Mouse (Mus musculus) G1E (cell line): ENCODE data around the gene Setd5. TPM values are rescaled to one million over a fixed set of nuclear protein-coding genes. Genes with fewer than 3 reads are reported as not detected.

Experiments
- ATAC-seq: 2 replicates; pipeline ENCODE4 v1.8.0; 2016; ENCODE audit warnings: mild to moderate bottlenecking; ENCODE audit not compliant: insufficient number of reproducible peaks, poor library complexity, low FRiP score, severe bottlenecking; ENCODE audit errors: extremely low read depth
- DNase-seq: peaks from one replicate; pipeline ENCODE4 v3.0.0; 2012; ENCODE audit warnings: low spot score
- H3K27me3 ChIP-seq: 2 replicates; pipeline ENCODE4 v1.6.1; 2012; ENCODE audit warnings: mild to moderate bottlenecking, low read length, inconsistent platforms; ENCODE audit not compliant: insufficient read depth
- H3K36me3 ChIP-seq: replicated peaks from 2 replicates; pipeline ENCODE3; 2012; ENCODE audit warnings: mild to moderate bottlenecking, inconsistent platforms
- H3K4me1 ChIP-seq: 2 replicates; pipeline ENCODE4 v1.6.1; 2012; ENCODE audit warnings: low read depth, low read length, inconsistent platforms, mixed read lengths; ENCODE audit not compliant: insufficient read depth
- H3K4me3 ChIP-seq: 2 replicates; pipeline ENCODE4 v1.5.1; 2012; ENCODE audit warnings: low read depth, mild to moderate bottlenecking, inconsistent platforms, low read length, moderate library complexity, mixed read lengths
- H3K9me3 ChIP-seq: replicated peaks from 2 replicates; pipeline ENCODE4 v1.6.1; 2012; ENCODE audit warnings: inconsistent platforms
- CTCF ChIP-seq: IDR thresholded peaks from 2 replicates; pipeline ENCODE4 v1.5.1; 2012; ENCODE audit warnings: low read depth, low read length, inconsistent platforms, mixed read lengths
- GATA1 ChIP-seq: IDR thresholded peaks from 2 replicates; pipeline ENCODE4 v1.6.1; 2012; ENCODE audit warnings: borderline replicate concordance, low read length, inconsistent platforms, mixed read lengths
- GATA2 ChIP-seq: IDR thresholded peaks from 2 replicates; pipeline ENCODE4 v1.6.1; 2012; ENCODE audit warnings: low read depth, low read length, inconsistent platforms, borderline replicate concordance
- POLR2AphosphoS5 ChIP-seq: IDR thresholded peaks from 2 replicates; pipeline ENCODE4 v1.6.1; 2012; ENCODE audit warnings: low read depth, low read length, inconsistent platforms; ENCODE audit not compliant: insufficient replicate concordance
- TAL1 ChIP-seq: conservative IDR thresholded peaks from 2 replicates; pipeline ENCODE4 v1.6.1; 2012; ENCODE audit warnings: low read depth, low read length, inconsistent platforms, mixed read lengths
- polyA plus RNA-seq: library from polyadenylated mRNA; stranded (reverse); fragments of >175 nt; gene quantifications from 2 replicates; pipeline ENCODE4 v1.2.3, GENCODE M21; 2012
- total RNA-seq, 2 experiments: library from RNA; stranded (forward) in 1 of 2; stranded (reverse) in 1 of 2; fragments of 200-1000 nt in 1 of 2; fragments of >200 nt in 1 of 2; fragmentation: Nextera tagmentation in 1 of 2; gene quantifications; 2 replicates each; pipeline ENCODE4 v1.2.3; 2014 to 2017

Gene Setd5
- total and polyA plus RNA-seq, 3 experiments = 95.0 to 262 (median 154) TPM

GRCm38 (mm10) chr6:113109378-113109777, 32.2 kb downstream of the Setd5 start:
- ATAC-seq (no peak), DNase-seq (no peak)
- Histone ChIP-seq H3K36me3 (peaks cover 77% of the 10 kb centered on the region), H3K27me3 (no peaks in the 10 kb centered on the region), H3K9me3 (no peaks in the 10 kb centered on the region), H3K4me1 (peaks cover 5% of the 10 kb centered on the region; the same call in 1 of the 2 replicates), H3K4me3 (no peak overlapping the region)
- no peak for TF ChIP-seq GATA2
- TF ChIP-seq POLR2AphosphoS5 = no peak
- no peak for TF ChIP-seq TAL1
- no peak for TF ChIP-seq GATA1
- no peak for TF ChIP-seq CTCF

GRCm38 (mm10) chr6:113109956-113110355, 32.8 kb downstream of the Setd5 start:
- no peak for TF ChIP-seq TAL1
- TF ChIP-seq GATA1 = no peak
- no peak for TF ChIP-seq GATA2
- TF ChIP-seq CTCF = no peak
- no peak for TF ChIP-seq POLR2AphosphoS5
- H3K4me1 ChIP-seq = peaks cover 3% of the 10 kb centered on the region; the same call in 1 of the 2 replicates
- no peak overlapping the region for H3K4me3 ChIP-seq
- H3K27me3 ChIP-seq = no peaks in the 10 kb centered on the region
- ATAC-seq (no peak), DNase-seq (no peak)
- H3K36me3 ChIP-seq = peaks cover 77% of the 10 kb centered on the region
- H3K9me3 ChIP-seq = no peaks in the 10 kb centered on the region

GRCm38 (mm10) chr6:113120806-113121205, 43.6 kb downstream of the Setd5 start:
- Histone ChIP-seq H3K4me3 (no peak overlapping the region), H3K27me3 (no peaks in the 10 kb centered on the region), H3K4me1 (no peaks in the 10 kb centered on the region), H3K9me3 (no peaks in the 10 kb centered on the region), H3K36me3 (peaks cover 92% of the 10 kb centered on the region)
- no peak for ATAC-seq
- no peak for DNase-seq
- TF ChIP-seq POLR2AphosphoS5 (no peak), GATA1 (no peak), GATA2 (no peak), TAL1 (no peak), CTCF (no peak)

GRCm38 (mm10) chr6:113133360-113133759, 56.2 kb downstream of the Setd5 start:
- no peak for DNase-seq
- peaks cover 12% of the 10 kb centered on the region for H3K4me1 ChIP-seq
- no peak overlapping the region for H3K4me3 ChIP-seq
- H3K36me3 ChIP-seq = peaks cover 78% of the 10 kb centered on the region
- ATAC-seq = no peak
- no peaks in the 10 kb centered on the region for H3K27me3 ChIP-seq
- no peaks in the 10 kb centered on the region for H3K9me3 ChIP-seq
- TF ChIP-seq TAL1 (no peak), POLR2AphosphoS5 (no peak)

GRCm38 (mm10) chr6:113141389-113142094, 64.4 kb downstream of the Setd5 start:
- Histone ChIP-seq H3K9me3 (no peaks in the 10 kb centered on the region), H3K36me3 (peaks cover 90% of the 10 kb centered on the region), H3K4me1 (peaks cover 14% of the 10 kb centered on the region), H3K27me3 (no peaks in the 10 kb centered on the region), H3K4me3 (no peak overlapping the region)
- TF ChIP-seq GATA2 = no peak
- DNase-seq = no peak
- no peak for ATAC-seq

- no peaks in the 10 kb centered on the region for H3K9me3 ChIP-seq
- H3K4me1 ChIP-seq = peaks cover 2% of the 10 kb centered on the region; the same call in 1 of the 2 replicates
- no peak for DNase-seq
- no peak for ATAC-seq
- H3K27me3 ChIP-seq = no peaks in the 10 kb centered on the region
- no peak overlapping the region for H3K4me3 ChIP-seq
- H3K36me3 ChIP-seq = peaks cover 93% of the 10 kb centered on the region
- no peak for TF ChIP-seq GATA2
- TF ChIP-seq POLR2AphosphoS5 = no peak
- TF ChIP-seq TAL1 = no peak
- no peak for TF ChIP-seq GATA1
- TF ChIP-seq CTCF = no peak
Measured at GRCm38 (mm10) chr6:113144764-113145163, 67.6 kb downstream of the Setd5 start.

GRCm38 (mm10) chr6:113145249-113145648, 68.1 kb downstream of the Setd5 start:
- TF ChIP-seq GATA2 = no peak
- no peak for TF ChIP-seq CTCF
- no peak for TF ChIP-seq POLR2AphosphoS5
- no peak for TF ChIP-seq GATA1
- TF ChIP-seq TAL1 = no peak
- no peak for DNase-seq

More at GRCm38 (mm10) chr6:113145249-113145648, 68.1 kb downstream of the Setd5 start:
- no peak overlapping the region for H3K4me3 ChIP-seq
- ATAC-seq = no peak
- H3K27me3 ChIP-seq = no peaks in the 10 kb centered on the region
- H3K4me1 ChIP-seq = peaks cover 2% of the 10 kb centered on the region; the same call in 1 of the 2 replicates
- H3K9me3 ChIP-seq = no peaks in the 10 kb centered on the region
- peaks cover 94% of the 10 kb centered on the region for H3K36me3 ChIP-seq
